Mouse (Mus musculus) frontal cortex, postnatal 36 days (tissue): ENCODE measurements at regions not wholly inside any gene's neighbourhood (a gene's known extent, or its start where the extent isn't known, plus 50 kb on each side); places are given as distances from the start of the nearest gene placed in this dataset.

Experiments
- DNase-seq, 2 experiments: peaks; one replicate each; pipeline ENCODE4 v3.0.0; 2022; ENCODE audit warnings: low spot score in 2 of 2

DNA sequence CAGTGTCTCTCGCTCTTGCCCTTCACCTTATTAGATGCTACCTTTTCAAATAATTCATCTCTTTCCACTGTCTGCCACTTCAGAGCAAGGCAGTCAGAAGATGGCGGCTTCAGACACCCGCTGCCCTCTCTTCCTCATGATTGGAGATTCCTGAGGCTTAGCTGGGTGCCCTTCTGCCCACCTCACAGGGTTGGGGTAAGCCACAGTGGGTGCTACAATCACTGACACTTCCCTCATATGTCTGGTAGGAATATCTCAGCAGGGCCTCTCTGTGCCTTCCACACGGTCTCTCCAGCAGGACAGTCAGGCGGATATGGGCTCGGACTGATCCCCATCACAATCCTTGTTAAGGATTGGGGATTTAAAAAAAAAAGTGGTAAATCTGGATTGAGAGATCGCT lies 53.2 kb upstream of the Rpl36-ps4 start:
- no peak for DNase-seq

DNA sequence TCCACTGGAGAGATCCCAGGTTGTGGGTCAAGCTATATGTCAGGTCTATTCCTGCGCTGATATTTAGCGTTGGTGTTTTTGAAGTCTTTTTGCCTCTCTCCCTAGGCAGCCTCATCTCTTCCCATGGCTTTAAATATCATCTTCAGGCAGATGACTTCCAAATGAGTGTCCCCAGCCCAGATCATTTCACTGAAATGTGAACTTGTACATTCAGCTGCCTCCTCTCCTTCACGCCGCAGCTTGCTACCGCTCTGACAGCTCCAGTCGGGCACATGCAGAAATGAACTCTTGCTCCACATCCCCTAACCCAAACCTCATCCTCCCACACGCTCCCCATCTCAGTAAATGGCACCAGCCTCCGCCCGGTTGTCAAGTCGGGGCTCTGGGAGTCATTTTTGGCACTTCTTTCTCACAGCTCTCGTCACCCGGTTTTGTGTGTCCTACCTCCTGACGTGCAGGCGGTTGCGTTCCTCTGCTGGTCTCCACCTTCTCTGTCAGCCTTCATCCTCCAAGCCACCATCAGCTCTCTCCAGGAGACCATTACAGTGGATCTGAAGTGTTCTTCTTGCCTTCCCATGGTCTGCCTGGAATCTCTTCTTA lies 54.0 kb upstream of the Rpl36-ps4 start:
- peak in 1 of 2 experiments; percentile 31 for DNase-seq

DNA sequence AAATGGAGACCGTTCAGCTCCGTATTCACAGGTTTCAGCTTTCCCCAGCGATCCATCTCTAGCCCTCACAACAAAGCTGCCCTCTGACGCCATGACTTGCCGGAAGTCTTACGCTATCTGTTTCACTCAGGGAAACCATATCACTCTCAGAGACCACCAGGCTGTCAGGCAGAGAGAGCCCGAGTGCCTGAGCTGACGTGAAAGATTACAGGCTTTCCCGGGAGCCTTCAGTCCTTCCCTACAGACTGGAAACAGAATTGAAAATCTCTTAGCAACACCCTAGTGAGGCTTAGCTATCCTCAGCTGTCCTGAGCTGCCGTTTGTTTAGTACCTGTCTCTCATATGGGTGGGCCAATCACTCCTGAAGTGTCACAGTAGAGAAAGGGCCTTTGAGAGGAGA lies 54.6 kb upstream of the Rpl36-ps4 start:
- DNase-seq: no peak

DNA sequence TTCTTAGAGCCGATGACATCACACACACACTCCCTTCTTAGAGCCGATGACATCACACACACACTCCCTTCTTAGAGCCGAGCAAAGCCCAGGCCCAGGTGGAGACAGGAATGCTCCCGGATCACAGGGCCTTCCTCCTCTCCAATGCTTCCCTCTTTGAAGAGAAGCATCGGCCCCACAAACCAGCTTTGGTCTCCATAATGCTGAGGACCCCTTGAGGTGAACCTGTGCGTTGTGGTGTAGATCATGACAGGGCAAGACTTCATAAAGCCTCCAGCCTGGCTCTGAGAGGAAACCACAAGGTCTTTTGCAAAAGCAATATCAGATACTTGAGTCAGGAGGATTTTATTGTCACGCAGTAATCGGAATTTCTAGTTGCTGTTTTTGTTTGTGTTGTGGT lies 55.3 kb upstream of the Rpl36-ps4 start:
- DNase-seq: no peak

DNA sequence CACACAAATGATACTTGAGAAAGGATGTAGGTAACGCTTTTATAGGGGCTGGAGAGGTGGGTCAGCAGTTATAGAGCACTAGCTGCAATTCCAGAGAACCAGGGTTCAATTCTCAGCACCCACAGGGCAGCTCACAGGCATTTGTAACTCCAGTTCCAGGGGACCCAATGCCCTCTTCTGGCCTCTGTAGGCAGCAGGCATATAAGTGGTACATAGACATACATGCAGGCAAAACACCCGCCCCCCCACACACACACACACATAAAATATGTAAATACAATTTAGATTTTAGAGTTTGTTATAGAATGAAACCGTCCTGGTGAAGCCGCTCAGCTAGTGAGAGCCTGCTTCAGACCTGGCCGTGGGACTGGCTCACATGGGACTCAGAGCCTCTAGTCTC lies 55.9 kb upstream of the Rpl36-ps4 start:
- DNase-seq: no peak

DNA sequence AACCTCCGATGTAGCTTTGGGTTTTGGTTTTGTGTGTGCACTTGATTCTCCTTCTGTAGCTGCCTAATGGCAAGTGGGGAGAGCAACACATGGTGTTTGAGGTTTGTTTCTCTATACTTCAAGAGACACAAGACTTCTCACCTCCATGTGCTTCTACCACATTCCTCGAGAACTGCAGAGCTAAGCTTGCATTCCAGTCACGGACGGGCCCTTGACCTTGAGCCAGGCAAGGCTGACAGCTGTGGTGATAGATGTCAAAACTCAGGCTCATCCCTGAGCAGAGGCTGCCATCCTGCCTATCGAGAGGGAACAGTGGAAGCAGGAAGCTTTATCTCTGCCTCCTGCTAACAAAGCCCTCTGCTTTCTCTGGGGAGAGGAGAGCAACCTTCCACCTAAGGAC lies 59.2 kb upstream of the Rpl36-ps4 start:
- DNase-seq: no peak

DNA sequence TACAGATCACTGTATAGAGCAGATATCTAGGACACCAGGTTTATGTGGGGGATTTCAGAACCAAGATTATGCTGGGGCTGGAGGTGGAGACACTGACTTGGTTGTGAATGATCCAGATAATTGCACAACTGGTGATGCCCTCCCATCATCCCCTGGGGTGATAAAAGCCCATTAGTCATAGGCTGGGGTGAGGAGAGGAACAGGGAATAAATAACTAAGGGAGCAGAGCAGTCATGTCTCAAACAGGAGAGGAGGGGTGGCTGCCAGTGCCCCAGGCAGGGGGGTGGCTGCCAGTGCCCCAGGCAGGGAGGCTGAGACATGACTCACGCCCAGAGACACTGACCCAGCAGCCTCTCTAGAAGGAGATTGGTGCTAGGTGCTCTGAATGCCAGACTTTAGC lies 53.7 kb upstream of the Kcnk12 start:
- DNase-seq: no peak

DNA sequence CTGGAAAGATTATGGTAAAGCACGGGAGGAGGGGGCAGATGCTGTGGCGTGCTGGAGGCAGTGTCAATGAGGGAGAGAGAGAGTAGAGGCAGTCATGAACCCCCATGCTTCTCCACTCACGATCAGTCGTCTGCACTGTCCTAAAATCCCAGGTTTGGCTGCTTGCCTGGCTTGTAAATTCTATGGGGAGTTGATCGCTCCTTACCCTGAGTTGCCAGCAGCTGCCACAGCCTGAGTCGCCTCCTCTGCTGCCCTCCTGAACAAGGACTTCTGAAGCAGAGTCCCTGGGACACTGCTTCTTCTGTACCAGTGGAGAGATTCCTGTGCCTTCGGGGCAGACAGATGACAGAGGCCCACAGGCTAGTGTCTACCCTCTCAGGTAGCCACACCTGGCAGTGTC lies 52.1 kb upstream of the Kcnk12 start:
- no peak for DNase-seq

DNA sequence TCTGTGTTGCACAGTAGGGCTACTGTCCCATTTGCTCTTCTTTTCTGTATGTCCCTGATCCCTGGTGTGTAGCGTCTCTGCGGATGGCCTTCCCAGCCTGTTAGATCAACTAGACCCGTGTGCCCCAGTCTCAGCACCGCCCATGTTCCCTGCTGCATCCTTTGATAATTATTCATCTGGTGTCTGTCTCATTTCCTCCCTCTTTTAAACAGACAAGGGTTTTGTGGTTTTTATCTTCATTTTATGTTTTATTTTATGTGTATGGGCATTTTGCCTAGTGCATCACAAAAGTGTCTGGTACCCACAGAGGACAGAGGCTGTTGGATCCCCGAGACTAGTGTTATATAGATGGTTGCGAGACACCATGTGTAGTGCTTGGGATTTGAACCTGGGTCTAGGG lies 51.6 kb upstream of the Kcnk12 start:
- no peak for DNase-seq

DNA sequence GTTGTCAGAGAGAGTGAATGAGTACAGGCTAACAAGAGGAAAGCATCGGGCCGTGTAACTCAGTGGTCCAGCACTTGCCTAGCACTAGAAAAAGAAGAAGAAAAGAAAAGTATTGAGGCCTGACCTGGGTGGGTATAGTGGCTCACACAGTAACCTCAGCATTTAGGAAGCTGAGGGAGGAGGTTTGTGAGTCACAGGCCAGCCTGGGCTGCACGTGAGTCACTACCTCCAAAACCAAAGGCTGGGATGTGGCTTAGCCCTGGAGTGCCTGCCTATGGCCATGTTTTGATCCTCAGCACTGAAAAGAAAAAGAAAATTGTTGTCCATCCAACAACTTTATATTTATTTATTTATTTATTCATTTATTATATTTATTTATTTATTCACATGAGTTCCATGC lies 51.2 kb upstream of the Kcnk12 start:
- DNase-seq: no peak
